Mouse (Mus musculus) heart, adult 8-10 months (tissue): ENCODE data around the gene Kctd20. TPM values are rescaled to one million over a fixed set of nuclear protein-coding genes. Genes with fewer than 3 reads are reported as not detected.

ENCODE experiments used
- DNase-seq: peaks from one replicate; pipeline ENCODE4 v3.0.0; 2022; ENCODE audit warnings: low spot score
- total RNA-seq, 4 experiments: library from RNA; stranded (reverse); gene quantifications; 2 replicates each; pipeline ENCODE4 v1.2.4; 2022

Kctd20 gene
- total RNA-seq = 10 to 100 TPM; 33.5 to 58.8 (median 54.0) TPM

DNA sequence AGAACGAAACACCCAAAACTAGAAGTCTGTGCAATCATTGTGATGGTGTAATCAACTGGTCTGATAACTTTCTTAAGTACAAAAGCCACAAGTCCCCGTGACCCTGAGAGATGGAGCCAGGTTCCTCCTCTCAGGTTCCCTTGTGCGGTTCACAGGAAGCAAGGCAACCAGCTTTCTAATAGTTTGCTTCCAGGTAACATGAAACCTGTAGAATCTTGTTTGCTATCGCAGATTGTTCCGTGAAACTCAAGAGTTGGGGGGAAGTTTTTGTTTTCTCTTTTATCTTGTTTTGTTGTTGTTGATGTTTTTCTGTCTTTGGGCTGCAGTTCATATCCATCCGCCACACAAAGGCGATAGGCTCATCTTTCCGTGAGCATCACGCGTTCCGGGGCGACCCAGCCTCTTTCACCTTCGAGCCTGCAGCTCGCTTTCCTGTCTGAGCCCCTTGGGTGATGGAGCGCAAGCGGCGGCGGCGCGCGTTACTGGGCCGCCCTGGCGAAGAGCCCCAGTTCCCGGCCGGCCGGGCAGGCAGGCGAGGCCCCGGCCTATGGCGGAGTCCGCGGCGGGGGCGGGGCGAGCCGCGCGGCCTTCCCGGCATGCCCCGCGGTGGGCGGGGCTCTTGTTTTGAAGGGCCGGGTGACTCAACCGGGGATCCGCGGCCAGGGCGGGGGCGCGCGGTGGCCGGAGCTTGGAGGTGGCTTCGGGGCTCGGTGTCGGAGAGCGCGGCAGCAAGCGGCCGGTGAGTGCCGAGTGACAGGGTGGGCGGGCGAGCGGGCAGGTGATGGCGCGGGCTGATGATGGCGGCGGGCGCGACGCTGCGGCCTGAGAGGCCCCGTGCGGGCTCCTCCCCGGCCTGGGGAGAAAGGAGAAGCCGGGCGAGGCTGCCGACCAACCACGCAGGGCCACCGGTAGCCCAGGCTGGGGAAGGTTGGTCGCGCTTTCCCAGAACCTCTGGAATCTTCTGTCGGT, at the start of gene Kctd20:
Kctd20 (plus strand) TSS at position 120 of the 969 bp plus-strand sequence.
- DNase-seq = peak; percentile 91

GRCm38 (mm10) chr17:28904546-28905376, 47.0 kb upstream of the Kctd20 start:
- DNase-seq = peak; percentile 61

DNA sequence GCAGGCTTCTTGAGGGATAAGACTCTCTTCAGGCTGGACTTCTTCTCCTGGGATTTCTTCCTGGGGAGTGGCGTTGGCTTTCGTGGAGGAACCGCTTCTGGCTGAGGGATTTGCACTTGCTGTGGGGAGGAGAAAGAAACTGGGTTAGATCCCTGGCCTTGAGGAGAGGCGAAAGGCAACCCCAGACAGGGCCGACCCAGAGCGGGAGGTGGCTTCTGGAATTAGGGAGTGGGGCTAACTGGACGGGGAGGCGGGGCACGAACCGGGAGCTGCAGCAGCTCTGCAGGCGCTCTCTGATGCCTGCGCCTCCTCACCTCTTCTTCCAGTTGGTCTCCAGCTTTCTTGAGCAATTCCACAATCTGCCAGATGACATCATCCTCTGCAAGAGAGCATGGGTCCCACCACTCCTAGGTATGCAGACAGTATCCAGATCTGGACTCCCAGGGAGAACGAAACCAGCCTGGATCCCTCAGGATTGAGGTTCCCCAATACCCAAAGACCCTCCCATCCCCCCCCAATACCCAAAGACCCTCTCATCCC, 46.3 kb upstream of the Kctd20 start:
- DNase-seq = no peak

DNA sequence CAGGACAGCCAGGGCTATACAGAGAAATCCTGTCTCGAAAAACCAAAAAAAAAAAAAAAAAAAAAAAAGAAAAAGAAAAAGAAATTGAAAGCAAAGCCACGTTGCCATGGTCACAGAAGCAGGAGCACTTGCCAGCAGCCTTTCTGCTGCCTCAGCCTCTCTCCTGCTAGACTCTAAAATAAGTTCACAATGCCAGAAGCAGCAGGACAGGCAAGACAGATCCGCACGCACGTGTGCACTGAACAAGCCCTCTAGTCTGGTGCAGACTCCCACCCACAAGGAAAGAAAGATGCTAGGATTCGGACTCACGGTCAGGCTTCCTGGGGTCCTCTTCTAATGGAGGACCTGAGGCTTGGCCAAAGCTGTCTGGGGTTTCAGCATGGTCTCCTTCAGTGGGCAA, 43.8 kb upstream of the Kctd20 start:
- no peak for DNase-seq

GRCm38 (mm10) chr17:28909252-28909941, 42.4 kb upstream of the Kctd20 start:
- DNase-seq = no peak

DNA sequence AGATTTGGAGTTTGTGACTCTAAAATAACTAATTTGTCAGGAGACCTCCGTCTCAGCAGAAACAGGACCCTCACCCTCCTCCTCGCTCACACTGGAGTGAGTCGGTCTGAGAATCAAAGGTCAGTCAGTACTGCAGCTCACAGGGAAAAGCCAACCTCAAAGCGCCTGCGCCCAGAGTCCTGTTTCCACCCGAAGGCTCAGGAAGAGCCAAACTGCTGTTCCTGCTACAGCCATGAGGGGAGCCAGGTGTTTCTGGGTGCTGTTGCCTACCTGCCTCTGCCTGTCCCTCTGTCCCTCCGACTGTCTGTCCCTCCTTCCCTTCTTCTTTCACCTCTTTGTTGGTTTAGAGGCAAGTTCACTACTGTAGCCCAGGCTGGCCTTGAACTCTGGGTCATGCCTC, 41.6 kb upstream of the Kctd20 start:
- DNase-seq = no peak

DNA sequence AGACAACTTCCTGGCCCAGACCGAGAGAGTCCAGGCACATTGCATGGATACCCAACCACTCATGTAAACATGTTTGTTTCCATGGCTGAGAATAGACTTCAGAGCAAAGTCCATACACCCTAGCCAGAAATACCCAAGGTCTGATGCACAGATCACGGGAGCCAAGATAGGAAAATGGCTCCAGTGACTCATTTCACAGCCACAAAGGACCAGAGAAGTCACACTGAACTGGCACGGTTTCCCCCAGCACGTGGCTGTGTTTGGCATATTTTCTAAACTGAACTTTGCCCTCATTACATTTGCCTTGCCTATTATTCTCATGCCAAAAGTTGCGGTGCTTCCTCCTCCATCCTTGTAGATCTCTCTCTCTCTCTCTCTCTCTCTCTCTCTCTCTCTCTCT, 38.5 kb upstream of the Kctd20 start:
- DNase-seq = no peak

DNA sequence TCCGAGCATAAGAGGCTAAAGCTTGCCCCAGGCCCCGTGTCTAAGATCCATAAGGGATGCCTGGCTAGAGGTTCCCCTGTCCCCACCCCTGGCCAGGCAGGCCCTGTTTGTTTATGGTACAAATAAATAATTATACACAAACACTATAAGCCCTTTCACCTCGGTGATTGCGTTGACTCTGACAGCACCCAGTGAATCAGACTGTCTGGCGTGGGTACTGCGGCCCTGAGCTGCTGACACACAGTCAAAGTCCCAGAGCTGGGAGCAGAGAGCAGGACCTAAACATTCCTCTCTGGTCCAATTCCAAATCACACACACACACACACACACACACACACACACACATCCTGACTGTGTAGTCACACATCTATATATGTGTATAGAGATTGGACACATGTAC, 37.8 kb upstream of the Kctd20 start:
- no peak for DNase-seq

- DNase-seq = no peak
Observed at GRCm38 (mm10) chr17:28915060-28915628, 36.6 kb upstream of the Kctd20 start, which contains the start of gene 4930539E08Rik. Gene 4930539E08Rik, minus strand, starts transcription at chr17:28915324.

DNA sequence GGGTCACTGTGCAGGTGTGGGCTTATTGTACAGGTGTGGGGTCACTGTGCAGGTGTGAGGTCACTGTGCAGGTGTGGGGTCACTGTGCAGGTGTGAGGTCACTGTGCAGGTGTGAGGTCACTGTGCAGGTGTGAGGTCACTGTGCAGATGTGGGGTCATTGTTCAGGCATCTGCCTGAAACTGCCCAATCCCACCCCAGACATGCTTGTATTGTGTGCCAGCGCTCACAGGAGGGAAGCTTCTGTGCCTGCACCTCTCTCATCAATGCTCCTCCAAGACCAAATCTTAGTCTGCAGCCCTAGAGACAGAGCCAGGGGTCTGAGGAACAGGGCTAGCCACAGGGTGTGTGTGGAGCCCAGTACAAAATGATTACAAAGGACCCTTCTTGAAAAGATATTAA, 35.2 kb upstream of the Kctd20 start:
- DNase-seq = no peak

- no peak for DNase-seq
Observed at GRCm38 (mm10) chr17:28921086-28921485, 30.7 kb upstream of the Kctd20 start.

- no peak for DNase-seq
Observed at GRCm38 (mm10) chr17:28922096-28922495, 29.7 kb upstream of the Kctd20 start.

DNA sequence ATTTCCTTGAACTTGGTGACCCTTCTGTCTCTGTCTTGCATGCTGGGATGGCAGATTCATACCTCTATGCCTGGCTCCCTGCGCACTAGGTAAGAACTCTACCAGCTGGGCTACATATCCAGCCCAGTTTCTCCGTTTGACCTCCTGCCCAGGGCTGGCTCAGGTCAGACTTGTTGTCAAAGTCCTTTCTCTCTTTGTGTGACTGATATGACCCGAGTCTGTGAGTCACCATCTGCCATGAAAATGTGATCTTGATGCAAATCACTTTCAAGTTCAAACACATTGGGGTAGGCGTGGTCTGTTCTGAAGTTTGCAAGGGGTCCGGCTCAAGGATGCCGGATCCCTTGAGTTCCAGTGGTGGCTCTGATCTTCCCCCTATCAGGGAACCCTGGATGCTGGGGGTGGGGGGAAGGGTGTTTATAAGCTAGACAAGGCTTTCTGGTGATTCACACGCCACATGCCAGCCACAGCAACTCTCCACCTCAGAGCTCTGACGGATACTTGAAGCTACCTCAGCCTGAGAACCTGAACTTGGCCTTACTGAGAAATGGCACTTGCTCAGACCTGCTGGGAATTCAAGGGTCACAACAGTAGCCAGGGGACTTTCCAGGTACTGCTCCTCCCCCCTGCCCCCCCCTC, 26.7 kb upstream of the Kctd20 start:
- DNase-seq = no peak

DNA sequence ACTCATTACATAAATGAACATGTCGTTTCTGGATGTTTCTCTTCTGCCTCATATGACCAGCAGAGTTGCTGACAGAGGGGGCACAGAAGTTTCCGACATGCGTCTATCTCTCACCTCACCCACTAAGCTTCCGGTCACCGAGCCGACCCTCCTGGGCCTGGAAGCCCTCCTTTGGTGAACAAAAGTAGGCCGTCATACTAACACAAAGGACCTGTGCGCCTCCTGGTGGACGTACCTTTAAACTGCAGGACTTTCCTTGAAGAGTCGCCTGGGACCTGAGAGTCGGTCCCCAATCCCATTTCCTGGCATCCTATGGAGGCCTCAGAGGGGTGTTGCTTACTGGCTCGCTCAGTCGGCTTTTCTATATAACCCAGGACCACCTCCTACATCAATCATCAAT, 25.4 kb upstream of the Kctd20 start:
- DNase-seq = peak; percentile 81

DNA sequence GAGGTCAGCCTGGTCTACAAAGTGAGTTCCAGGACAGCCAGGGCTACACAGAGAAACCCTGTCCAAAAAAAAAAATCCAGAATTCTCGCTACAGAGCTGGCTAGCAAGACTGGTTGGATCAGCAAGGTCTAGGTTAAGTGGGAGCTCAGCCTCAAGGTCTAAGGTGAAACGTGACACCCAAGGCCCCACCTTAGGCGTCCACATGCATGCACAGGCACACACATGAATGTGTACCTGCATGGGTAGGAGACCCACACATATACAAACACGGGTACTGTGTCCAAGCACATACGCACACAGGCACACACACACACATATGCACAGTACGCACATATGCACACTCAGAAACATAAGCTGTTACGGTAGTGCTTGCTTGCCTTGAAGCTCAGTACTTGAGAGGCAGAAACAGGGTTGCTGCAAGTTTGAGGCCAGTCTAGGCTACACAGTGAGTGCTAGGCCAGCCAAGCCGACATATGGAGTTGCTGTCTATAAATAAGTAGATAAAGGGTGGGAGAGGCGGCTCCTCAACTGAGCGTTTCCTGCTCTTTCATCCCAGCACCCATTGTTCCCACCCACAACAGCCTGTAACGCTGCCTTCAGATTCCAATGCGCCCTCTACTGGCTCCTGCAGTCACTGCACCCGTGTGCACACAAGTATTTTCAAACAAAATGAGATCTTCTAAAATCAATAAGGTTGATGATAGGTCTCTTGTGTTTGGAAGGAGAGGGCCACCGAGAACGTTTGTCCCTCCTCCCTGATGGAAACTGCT, 24.7 kb upstream of the Kctd20 start:
- DNase-seq = peak; percentile 47

GRCm38 (mm10) chr17:28928004-28928403, 23.7 kb upstream of the Kctd20 start:
- no peak for DNase-seq

DNA sequence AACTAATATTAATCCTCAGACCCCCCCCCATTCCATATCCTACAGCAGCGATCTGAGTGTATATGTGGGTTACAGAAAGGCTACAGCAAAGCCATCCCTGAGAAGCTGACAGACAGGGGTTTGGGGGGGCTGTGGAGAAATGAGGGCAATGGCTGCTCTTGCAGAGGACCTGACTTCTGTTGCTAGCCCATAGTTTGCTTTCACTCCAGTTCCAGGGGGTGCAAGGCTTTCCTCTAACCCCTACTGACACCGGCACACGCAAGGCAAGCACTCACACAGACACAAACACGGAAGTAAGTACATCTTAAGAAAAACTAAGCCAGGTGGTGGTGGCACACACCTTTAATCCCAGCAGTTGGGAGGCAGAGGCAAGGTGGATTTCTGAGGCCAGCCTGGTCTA, 22.4 kb upstream of the Kctd20 start:
- no peak for DNase-seq

DNA sequence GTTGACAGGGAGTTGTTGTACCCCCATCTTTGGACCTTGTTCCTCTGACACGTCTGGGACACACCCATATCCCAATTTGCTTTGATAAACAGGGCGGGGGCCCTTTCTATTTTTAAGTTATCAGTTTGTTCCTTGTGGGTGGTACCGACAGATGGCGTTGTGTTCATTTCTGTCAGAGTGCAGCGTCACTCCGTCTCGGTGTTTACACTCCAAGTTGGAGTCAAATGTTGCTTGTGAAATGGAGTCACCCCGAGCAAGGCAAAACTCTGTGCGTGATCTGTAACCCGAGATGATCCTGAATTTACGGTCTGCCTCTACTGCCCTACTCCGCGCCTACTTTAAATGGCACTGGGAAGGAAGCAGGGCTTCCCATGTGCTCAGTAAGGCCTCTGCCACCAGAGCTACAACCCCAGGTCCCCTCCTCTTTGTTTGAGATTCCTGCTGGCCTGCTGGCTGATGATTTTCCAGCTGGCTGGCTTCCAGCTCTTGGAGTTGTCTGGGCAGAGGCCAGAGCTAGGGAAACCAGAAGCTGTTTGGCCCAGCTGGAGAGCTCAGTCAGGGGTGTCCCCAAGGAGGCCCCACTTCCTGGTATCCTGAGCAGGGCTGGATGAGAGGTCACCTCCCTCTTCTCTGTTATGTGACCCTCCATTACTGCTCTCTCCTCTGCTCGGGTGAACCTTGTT, 21.2 kb upstream of the Kctd20 start:
- peak; percentile 94 for DNase-seq
